Mouse (Mus musculus): ENCODE measurements around the gene Rnf6.

Gene Rnf6

DNA sequence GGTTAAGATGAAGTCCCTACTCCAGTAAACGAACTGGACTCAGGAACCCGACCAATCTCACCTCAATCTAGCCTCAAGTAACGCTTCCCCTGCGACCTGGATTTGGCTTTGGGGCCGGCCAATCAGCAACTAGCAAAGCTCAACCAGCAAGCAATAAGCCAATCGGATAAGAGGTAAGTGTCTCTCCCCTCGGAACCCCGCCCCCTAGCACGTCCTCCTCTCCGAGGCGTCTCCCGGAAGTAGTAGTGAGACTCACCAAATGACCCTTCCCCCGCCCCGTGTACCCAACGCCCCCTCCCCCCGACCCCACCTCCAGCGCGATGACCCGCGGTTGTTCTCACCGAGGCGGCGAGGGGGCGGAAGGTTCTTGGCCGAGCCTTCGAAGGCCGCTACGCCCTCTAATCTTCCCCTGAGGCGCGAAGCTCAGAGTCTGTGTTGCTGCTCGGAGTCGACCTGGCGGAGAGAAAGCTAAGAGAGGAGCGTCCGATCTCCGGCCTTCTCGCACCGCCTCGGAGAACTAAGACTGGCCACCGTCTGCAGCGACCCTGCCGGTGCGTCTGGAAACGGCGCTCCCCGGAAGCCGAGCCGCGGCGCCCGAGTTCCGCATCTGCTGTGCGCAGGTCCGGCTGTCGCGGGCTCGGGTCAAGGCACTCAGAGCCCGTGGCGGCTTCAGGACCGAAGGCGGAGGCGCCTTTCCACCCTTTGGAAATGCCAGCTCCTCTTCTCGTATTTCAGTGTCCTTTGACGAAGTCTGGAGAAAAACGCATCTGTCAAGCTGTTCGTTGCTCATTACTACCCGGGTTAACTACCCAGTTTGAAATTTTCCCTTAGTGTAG lies at the start of gene Rnf6:
TSS of gene Rnf6 (minus strand) at position 677 of the 836 bp plus-strand sequence.
- in situ Hi-C loops (cut with MboI; ENCODE audit: low sequenced_read_pairs), result no loop called here

- in situ Hi-C loops (cut with MboI; ENCODE audit: low sequenced_read_pairs), result no loop called here
These were observed 49.2 kb upstream of the Rnf6 start for GRCm38 (mm10) chr5:146270593-146270992.

- in situ Hi-C loops (cut with MboI; ENCODE audit: low sequenced_read_pairs), result no loop called here
These were observed 46.4 kb upstream of the Rnf6 start for GRCm38 (mm10) chr5:146267776-146268175.

- in situ Hi-C loops (cut with MboI; ENCODE audit: low sequenced_read_pairs), result no loop called here
These were observed 44.7 kb upstream of the Rnf6 start for GRCm38 (mm10) chr5:146265934-146266591.

GRCm38 (mm10) chr5:146260003-146260402 lies 38.6 kb upstream of the Rnf6 start:
- in situ Hi-C loops (cut with MboI; ENCODE audit: low sequenced_read_pairs), result no loop called here

DNA sequence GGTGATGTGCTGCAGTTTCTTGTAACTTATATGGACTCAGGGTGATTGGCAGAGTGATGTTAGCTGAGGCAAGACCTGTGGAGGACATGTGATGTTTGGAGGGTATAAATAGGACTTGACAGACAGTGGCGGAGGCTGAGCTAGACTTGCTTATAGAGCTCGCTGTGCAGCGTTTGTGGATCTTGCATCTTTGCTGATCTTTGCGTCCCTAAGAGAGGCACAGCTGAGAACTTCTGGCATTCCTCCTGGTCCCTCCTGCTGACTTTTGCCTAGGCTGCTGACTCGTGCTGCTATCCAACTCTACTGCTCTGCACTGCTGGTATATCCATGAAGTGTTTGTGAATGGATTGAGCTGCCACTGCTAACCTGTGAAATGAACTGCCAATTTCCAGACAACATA lies 32.3 kb upstream of the Rnf6 start:
- in situ Hi-C loops (cut with MboI; ENCODE audit: low sequenced_read_pairs), result no loop called here

DNA sequence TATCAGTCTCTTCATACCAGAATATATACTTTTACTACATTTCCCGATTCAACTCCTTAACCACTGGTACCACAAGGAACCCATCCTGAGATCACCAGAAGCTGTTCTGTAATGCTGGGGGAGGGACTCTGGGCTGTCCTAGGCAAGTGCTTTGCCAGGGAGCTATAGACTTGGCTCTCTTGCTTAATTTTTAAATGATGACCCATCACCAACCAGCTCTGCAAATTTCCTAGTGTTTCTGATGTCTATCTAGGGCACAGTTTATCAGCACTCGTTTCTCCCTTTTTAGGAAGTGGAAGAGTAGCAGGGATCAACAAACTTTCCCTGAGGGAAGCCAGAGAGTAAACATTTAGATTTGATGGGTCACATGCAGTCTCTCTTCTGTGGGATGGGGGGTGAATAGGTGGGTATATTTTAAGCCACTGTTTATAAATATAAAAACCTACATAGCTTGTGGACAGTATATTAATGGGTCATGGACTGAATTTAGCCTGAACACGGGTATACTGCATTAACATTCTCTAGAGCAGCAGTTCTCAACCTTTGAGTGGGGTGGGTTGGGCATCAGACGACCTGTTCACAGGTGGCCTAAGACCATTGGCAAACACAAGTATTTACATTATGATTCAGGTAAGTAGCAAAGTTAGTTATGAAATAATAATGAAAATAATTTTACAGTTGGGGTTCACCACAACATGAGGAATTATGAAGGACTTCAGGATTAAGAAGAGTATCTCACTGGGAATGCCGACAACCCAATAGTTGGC lies 30.5 kb upstream of the Rnf6 start:
- in situ Hi-C loops (cut with MboI; ENCODE audit: low sequenced_read_pairs), result no loop called here

DNA sequence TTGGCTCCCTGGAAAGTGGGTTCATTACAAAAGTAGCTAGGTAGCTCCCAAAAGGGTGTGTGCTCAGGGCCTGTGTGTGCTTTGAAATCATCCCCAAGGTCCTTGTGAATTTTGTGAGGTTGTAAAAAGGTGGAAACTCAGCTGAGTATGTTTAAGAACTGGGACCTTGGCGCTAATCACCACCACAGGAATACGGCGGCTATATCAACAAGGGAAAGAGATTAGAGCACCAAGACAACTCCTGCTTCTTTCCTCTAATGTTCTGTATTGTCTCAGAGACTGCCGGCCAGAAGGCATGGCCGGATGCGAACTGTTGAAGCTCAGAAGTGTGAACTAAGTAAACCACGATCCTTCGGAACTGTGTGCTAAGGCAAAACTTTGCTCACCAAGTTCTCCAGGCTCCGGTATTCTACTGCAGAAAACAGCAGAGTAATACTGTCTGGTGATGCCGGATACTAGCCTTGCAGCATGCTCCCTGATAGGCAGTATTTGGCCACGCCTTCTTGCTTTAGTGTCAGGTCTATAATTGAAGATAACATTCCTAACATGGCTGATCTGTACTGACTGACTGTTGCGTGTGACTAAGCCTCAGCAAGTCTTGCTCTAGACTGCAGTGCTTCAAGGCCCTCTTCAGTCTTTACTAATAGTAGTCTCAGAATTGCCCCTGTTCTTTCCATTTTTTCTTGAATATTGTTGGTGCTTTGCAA lies 29.2 kb upstream of the Rnf6 start:
- in situ Hi-C loops (cut with MboI; ENCODE audit: low sequenced_read_pairs), result no loop called here

DNA sequence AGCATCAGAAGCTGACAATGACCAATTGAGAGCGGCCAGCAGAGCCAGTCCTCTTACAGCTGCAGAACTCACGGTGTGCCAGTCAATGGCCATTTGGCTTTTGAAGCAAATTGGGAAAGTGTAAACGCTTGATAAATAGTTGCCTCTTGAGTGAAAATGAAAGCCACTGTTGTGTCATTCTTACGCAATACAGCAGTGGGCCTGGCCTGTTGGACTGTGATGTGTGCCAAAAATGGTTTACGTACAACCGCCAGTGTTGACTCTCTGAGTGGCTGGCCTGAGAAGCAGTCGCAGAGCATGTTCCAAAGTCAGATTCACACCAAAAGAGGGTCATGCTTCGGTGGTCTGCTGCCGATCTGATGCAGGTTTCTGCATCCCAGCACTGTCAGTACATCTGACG lies 27.4 kb upstream of the Rnf6 start:
- in situ Hi-C loops (cut with MboI; ENCODE audit: low sequenced_read_pairs), result no loop called here

- in situ Hi-C loops (cut with MboI; ENCODE audit: low sequenced_read_pairs), result no loop called here
These were observed 26.4 kb upstream of the Rnf6 start for GRCm38 (mm10) chr5:146247709-146248108.

DNA sequence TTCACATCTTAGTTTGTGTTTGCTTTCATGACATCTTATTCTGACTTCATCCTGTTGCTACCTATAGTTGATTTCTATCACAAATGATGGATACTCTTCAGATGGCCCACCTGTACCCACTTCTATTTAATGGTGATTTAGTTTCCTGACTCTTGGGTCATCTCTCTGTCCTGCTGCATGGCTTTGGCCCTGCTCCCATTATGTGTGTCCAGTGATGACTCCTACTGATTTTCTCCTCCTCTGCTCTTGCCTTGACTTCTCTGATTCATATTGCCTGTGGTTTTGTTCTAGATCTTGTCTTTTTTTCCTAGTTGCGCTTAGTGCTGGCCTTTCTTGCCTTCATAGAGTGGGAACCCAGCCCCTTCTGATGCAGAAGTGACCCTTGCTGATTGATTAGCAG lies 25.0 kb upstream of the Rnf6 start:
- in situ Hi-C loops (cut with MboI; ENCODE audit: low sequenced_read_pairs), result no loop called here

GRCm38 (mm10) chr5:146245646-146246370 lies 24.5 kb upstream of the Rnf6 start:
- in situ Hi-C loops (cut with MboI; ENCODE audit: low sequenced_read_pairs), result no loop called here

GRCm38 (mm10) chr5:146245193-146245592 lies 23.8 kb upstream of the Rnf6 start:
- in situ Hi-C loops (cut with MboI; ENCODE audit: low sequenced_read_pairs), result no loop called here

GRCm38 (mm10) chr5:146241202-146241601 lies 19.8 kb upstream of the Rnf6 start:
- in situ Hi-C loops (cut with MboI; ENCODE audit: low sequenced_read_pairs), result no loop called here

- in situ Hi-C loops (cut with MboI; ENCODE audit: low sequenced_read_pairs), result no loop called here
These were observed 19.4 kb upstream of the Rnf6 start for GRCm38 (mm10) chr5:146240771-146241170.

DNA sequence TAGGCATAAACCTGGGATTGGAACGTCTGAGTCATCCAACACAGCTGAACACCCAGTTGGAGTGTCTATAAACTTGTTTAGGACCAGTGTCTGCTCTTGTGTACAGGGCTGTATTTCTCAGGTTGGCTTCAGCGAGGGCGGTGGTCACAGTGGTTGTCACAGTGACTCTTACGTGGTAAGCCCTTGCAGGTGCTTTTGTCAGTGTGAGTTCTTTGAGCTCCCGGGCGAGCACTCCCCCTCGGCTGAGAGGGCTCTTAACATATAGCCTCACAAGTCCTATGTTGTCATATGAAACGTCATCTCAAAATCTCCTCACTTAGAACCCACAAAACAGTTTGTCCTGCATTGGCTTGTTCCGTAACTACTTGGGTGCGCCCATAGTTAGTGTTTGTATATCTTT lies 16.9 kb upstream of the Rnf6 start:
- in situ Hi-C loops (cut with MboI; ENCODE audit: low sequenced_read_pairs), result no loop called here

GRCm38 (mm10) chr5:146234336-146234735 lies 13.0 kb upstream of the Rnf6 start:
- in situ Hi-C loops (cut with MboI; ENCODE audit: low sequenced_read_pairs), result no loop called here

GRCm38 (mm10) chr5:146232816-146233215 lies 11.5 kb upstream of the Rnf6 start:
- in situ Hi-C loops (cut with MboI; ENCODE audit: low sequenced_read_pairs), result no loop called here

DNA sequence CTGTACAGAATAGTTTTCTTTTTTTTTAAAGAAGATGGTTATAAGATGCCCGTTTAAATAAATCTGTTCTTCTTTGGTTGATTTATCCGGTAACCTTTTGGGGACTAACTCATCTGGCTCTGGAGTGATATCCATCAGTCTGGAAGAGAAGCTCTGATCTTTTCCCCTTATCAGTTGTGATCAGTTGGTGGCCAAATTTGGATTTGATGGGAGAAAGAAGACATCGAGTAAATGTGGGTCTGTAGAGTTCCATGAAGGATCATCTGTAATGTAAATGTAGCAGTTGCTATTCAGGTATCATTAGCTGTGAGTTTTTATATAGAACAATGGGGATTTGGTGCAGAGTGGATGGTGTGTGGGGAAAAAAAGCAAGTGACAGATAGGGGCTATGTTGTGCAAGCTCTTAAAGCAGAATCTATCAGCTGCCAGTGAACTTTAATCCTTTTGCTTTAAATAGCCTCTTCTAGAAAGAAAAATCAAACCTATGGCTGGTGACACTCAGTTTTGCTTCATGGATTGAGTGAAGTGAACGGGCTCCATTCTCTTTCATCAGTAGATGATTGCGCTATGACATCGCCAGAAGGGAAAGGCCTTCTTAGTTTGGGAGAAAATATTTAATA lies 10.8 kb upstream of the Rnf6 start:
- in situ Hi-C loops (cut with MboI; ENCODE audit: low sequenced_read_pairs), result no loop called here

GRCm38 (mm10) chr5:146231655-146231996 lies 10.3 kb upstream of the Rnf6 start:
- in situ Hi-C loops (cut with MboI; ENCODE audit: low sequenced_read_pairs), result no loop called here
